Mouse (Mus musculus): ENCODE measurements around the gene Oip5. TPM values are rescaled to one million over a fixed set of nuclear protein-coding genes. Genes with fewer than 3 reads are reported as not detected.
"Not testable (repeated sequence)": the region's sequence is repeated elsewhere in the genome, so short reads cannot be mapped to it uniquely, and the experiment has no call there.

The Oip5 gene
- 2.8 and 5.4 TPM in 2 replicates for total RNA-seq (2014; rRNA removed)
- 3.1 and 4.5 TPM in 2 replicates for polyA plus RNA-seq (2015; fragmentation: Nextera tagmentation; extraction: Ambion mirVana)

DNA sequence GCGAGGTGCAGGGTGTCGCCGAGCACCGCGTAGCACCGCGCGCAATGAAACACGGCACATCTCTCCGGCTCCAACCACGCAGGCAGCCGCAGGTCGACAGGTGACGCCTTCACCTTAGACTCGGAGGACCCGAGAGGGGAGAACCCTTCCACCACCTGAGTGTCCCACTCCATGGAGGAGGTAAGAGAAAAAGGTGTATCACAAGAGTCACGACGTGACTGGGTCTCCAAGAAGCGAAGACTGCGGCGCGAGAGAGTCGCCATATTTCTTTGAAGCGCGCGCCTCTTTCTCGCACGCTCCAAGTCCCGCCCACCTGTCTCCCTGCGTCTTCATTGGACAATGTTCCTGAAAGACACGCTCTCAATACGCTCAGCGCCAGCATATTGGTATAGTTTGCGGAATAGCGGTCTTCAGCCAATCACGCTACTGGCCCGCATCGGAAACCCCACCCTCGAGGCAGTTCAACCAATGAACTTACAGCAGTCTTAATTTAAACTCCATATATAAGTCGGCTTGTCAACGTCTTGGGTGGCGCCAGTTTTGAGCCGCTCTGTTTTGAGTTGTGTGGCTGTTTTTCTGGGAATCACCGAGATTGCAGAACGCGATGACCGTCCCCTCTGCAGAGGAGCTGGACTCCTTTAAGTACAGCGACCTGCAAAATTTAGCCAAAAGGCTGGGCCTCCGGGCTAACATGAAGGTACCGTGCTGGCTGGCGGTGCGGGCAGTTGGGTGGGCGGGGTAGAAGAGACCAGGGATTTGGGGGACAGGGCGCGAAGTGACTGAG is at the start of gene Oip5, which contains the start of gene Nusap1:
Oip5 (minus strand) TSS at position 271 of the 784 bp plus-strand sequence.
Nusap1 (plus strand) TSS at position 100 of the 784 bp plus-strand sequence.
- TF ChIP-seq CTCF (IDR thresholded peaks at IDR 0.05; ENCODE audit: low read depth), result no peak
- no peaks in the 10 kb centered on the region for H3K27me3 ChIP-seq (ENCODE audit: insufficient read depth, low read length)
- peak within 1 kb of the TSS; percentile 76 for H3K4me3 ChIP-seq (ENCODE audit: low read depth, low read length)
- no peaks in the 10 kb centered on the region for H3K9me3 ChIP-seq (ENCODE audit: low read length)
- WGBS, result under 1% methylated on average over 55 of the region's 55 CpGs
- H3K4me1 ChIP-seq (ENCODE audit: insufficient read depth), result no peaks in the 10 kb centered on the region
- peak; percentile 98 for DNase-seq
- peak; percentile 100 for ATAC-seq
- no peak within 1 kb of the TSS for H3K27ac ChIP-seq (ENCODE audit: low read depth, low read length)
- peak within 1 kb of the TSS; percentile 83 for H3K4me2 ChIP-seq (ENCODE audit: low read depth)
- H3K9ac ChIP-seq, result peak within 1 kb of the TSS; percentile 56
- no peaks in the 10 kb centered on the region for H3K36me3 ChIP-seq (ENCODE audit: insufficient read depth)

DNA sequence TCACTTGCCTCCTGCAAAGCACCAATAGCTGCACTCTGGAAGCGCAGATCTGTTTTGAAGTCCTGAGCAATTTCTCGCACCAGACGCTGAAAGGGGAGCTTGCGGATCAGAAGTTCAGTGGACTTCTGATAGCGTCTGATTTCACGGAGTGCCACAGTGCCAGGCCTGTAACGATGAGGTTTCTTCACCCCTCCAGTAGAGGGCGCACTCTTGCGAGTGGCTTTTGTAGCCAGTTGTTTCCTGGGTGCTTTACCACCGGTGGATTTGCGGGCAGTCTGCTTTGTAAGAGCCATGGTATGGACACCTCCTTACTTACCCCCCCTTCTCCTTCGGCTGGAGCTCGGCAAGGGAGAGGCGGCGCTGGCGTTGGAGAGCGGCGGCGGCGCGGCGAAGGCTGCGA is 47.5 kb upstream of the Oip5 start:
- H3K9me3 ChIP-seq (ENCODE audit: low read length); H3K4me3 ChIP-seq (ENCODE audit: low read depth, low read length); H3K27ac ChIP-seq (ENCODE audit: low read depth, low read length); DNase-seq; H3K4me1 ChIP-seq (ENCODE audit: insufficient read depth); H3K9ac ChIP-seq; ATAC-seq; H3K4me2 ChIP-seq (ENCODE audit: low read depth); H3K27me3 ChIP-seq (ENCODE audit: insufficient read depth, low read length); H3K36me3 ChIP-seq (ENCODE audit: insufficient read depth): not testable (repeated sequence)
- WGBS, result 79% methylated on average over 19 of the region's 23 CpGs

DNA sequence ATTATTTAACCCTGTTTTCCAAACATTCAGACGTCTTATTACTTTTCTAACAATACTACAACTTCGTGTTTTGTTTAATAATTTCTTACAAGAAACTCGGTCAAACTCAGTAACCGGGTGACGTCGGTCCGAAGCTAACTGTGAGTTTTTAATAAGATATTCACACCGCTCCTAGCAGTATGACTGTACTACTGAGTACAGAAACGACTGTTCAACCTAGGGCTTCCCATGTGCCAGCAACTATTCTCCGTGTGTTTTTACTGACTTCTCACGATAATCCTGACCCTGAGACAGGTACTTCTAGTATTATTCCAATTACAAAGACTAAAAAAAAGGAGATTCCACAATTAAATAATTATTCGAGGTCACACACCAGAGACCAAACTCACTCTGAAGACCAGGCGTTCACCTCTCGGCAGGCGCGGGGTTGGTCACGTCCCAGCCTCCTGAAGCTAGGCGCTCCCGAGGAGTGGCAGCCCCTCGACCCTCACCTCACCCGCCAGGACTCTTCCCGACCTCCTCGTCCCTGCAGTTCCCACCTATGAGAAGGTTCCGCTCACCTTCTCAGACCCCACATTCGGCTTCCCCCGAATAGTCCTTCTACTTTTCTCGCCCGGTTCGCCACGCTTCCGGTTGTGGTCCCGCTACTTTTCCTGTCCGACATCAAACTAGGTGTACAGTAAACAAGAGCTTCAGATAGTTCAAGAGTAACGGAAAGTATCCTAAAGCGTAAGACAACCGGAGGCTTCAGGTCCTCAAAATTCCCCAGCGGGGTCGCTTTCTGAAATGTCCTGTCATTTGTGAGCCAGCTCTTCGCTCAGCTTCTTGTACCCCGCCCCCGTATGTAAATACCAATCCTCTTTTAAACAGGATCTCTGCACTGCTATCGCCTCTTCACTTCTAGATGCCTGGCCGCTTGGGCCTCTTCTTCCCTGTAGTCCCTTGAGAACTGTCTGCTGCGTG is 44.2 kb upstream of the Oip5 start, which contains the start of gene Ndufaf1:
Ndufaf1 (minus strand) TSS at position 608 of the 963 bp plus-strand sequence.
- Histone ChIP-seq H3K9ac (peak within 1 kb of the TSS; percentile 56), H3K4me3 (ENCODE audit: low read depth, low read length) (peak within 1 kb of the TSS; percentile 55), H3K4me1 (ENCODE audit: insufficient read depth) (no peaks in the 10 kb centered on the region), H3K27me3 (ENCODE audit: insufficient read depth, low read length) (no peaks in the 10 kb centered on the region), H3K36me3 (ENCODE audit: insufficient read depth) (peaks cover 14% of the 10 kb centered on the region), H3K9me3 (ENCODE audit: low read length) (no peaks in the 10 kb centered on the region), H3K27ac (ENCODE audit: low read depth, low read length) (no peak within 1 kb of the TSS), H3K4me2 (ENCODE audit: low read depth) (peak within 1 kb of the TSS; percentile 81)
- no peak for TF ChIP-seq CTCF (IDR thresholded peaks at IDR 0.05; ENCODE audit: low read depth)
- 1% methylated on average over 44 of the region's 44 CpGs for WGBS
- ATAC-seq, result peak; percentile 95
- DNase-seq, result peak; percentile 81

DNA sequence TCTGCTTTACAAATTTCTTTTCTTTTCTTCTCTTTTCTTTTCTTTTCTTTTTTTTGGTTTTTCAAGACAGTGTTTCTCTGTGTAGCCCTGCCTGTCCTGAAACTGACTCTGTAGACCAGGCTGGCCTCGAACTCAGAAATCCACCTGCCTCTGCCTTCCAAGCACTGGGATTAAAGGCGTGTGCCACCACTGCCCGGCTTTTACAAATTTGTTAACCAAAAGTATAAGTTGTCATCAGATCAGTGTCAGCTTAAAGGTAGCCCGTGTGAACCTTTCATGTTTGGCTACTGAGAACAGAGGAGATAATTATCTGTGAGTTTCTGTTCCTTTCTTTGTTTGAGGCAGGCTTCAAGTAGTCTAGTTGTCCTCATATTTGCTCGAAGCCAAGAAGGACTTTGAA is 26.0 kb upstream of the Oip5 start:
- no peak overlapping the region for H3K9ac ChIP-seq
- no peaks in the 10 kb centered on the region for H3K9me3 ChIP-seq (ENCODE audit: low read length)
- H3K4me1 ChIP-seq (ENCODE audit: insufficient read depth), result no peaks in the 10 kb centered on the region
- no peak for DNase-seq
- no peak overlapping the region for H3K4me3 ChIP-seq (ENCODE audit: low read depth, low read length)
- no peak for ATAC-seq
- H3K27ac ChIP-seq (ENCODE audit: low read depth, low read length), result no peak overlapping the region
- TF ChIP-seq CTCF (IDR thresholded peaks at IDR 0.05; ENCODE audit: low read depth), result no peak
- 87% methylated on average over 5 of the region's 5 CpGs for WGBS
- no peaks in the 10 kb centered on the region for H3K27me3 ChIP-seq (ENCODE audit: insufficient read depth, low read length)
- peaks cover 7% of the 10 kb centered on the region; the same call in 1 of the 2 replicates for H3K36me3 ChIP-seq (ENCODE audit: insufficient read depth)
- no peak overlapping the region for H3K4me2 ChIP-seq (ENCODE audit: low read depth)

DNA sequence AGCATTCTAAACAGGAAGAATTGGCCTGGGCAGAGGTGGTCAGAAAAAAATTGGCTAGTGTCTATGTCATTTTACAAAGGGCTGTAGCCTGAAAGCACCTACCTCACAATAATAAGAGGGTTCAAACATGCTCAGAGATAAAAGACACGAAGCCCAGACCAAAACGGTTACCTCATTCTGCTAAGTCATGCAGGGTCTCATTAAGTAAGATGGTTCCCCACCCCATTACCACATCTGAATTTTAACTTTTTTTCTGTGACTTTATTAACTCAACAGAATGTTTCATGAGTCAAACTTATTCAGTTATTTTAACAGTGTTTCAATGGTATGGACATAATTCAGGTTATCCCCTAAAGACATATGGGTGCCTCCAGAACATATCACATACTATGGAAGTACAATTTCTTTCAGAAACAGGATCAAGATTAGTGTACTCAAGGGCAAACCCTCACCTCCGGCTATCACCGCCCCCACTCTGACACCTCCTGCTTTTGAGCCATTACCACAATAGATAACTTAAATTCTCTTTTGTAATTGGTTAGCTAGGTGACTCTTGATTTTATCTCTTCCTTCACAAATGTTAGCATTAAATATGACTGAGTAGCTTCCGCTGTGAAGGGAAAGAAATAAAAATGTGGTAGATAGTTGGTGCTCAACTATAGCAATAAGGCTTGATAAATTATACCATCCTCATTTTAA is 23.1 kb upstream of the Oip5 start:
- Histone ChIP-seq H3K9me3 (ENCODE audit: low read length) (no peaks in the 10 kb centered on the region), H3K36me3 (ENCODE audit: insufficient read depth) (peaks cover 4% of the 10 kb centered on the region; the same call in 1 of the 2 replicates), H3K27ac (ENCODE audit: low read depth, low read length) (no peak overlapping the region), H3K9ac (no peak overlapping the region), H3K4me1 (ENCODE audit: insufficient read depth) (no peaks in the 10 kb centered on the region), H3K27me3 (ENCODE audit: insufficient read depth, low read length) (no peaks in the 10 kb centered on the region), H3K4me3 (ENCODE audit: low read depth, low read length) (no peak overlapping the region), H3K4me2 (ENCODE audit: low read depth) (no peak overlapping the region)
- DNase-seq, result no peak
- ATAC-seq, result no peak
- no peak for TF ChIP-seq CTCF (IDR thresholded peaks at IDR 0.05; ENCODE audit: low read depth)
- 92% methylated on average over 5 of the region's 5 CpGs for WGBS

DNA sequence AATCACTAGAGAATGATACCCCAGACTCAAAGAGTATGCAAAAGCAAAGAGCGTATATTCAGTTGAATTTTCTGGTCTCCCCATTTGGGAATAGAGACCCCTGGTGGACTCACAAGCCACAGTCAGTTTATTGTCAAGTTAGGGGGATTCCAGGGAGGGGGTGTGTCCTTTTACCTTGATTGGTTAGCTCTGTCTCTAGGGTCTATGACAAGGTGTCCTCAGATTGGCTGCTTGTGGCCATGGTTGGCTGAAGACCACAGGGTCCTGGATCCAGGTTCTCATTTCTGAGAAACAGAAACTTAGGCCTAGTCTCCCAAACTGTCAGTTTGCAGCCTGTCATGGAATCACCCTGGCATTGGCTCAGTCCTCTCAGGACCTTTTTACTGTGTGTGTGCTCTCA is 18.5 kb upstream of the Oip5 start:
- WGBS, result 78% methylated on average over 1 of the region's 1 CpGs
- no peak overlapping the region for H3K4me3 ChIP-seq (ENCODE audit: low read depth, low read length)
- no peak for ATAC-seq

More for the DNA sequence above, 18.5 kb upstream of the Oip5 start:
- H3K27me3 ChIP-seq (ENCODE audit: insufficient read depth, low read length), result no peaks in the 10 kb centered on the region
- H3K9me3 ChIP-seq (ENCODE audit: low read length), result no peaks in the 10 kb centered on the region
- H3K4me1 ChIP-seq (ENCODE audit: insufficient read depth), result no peaks in the 10 kb centered on the region
- no peak overlapping the region for H3K4me2 ChIP-seq (ENCODE audit: low read depth)
- TF ChIP-seq CTCF (IDR thresholded peaks at IDR 0.05; ENCODE audit: low read depth), result no peak
- no peak overlapping the region for H3K9ac ChIP-seq
- no peak overlapping the region for H3K27ac ChIP-seq (ENCODE audit: low read depth, low read length)
- no peaks in the 10 kb centered on the region; the same call in 1 of the 2 replicates for H3K36me3 ChIP-seq (ENCODE audit: insufficient read depth)
- peak; percentile 3 for DNase-seq

Measured in forebrain, postnatal 0 days (tissue).